Mouse (Mus musculus) neural tube, embryonic 10.5 days (tissue): ENCODE data around the gene Btbd19.
A peak's percentile ranks its signal among the peaks of the same experiment; 100 is the strongest.

Experiments
- DNase-seq: peaks from one replicate; pipeline ENCODE4 v3.0.0-alpha.2; 2017; ENCODE audit warnings: low spot score; ENCODE audit errors: extremely low spot score

The Btbd19 gene

GRCm38 (mm10) chr4:117125348-117125909, at the start of gene Btbd19:
TSS of gene Btbd19 (minus strand) at chr4:117125725.
- peak; percentile 25 for DNase-seq

GRCm38 (mm10) chr4:117169936-117170335, 44.4 kb upstream of the Btbd19 start:
- DNase-seq, result no peak

- DNase-seq, result no peak
These were observed 35.7 kb upstream of the Btbd19 start for GRCm38 (mm10) chr4:117161183-117161582.

GRCm38 (mm10) chr4:117159666-117160065, 34.1 kb upstream of the Btbd19 start:
- no peak for DNase-seq

- no peak for DNase-seq
These were observed 30.8 kb upstream of the Btbd19 start for GRCm38 (mm10) chr4:117156372-117156771.

GRCm38 (mm10) chr4:117155792-117156355, 30.3 kb upstream of the Btbd19 start, which contains the start of gene Rps8:
TSS of gene Rps8 (minus strand) at chr4:117156243.
- peak; percentile 92 for DNase-seq

- DNase-seq, result no peak
These were observed 29.7 kb upstream of the Btbd19 start for GRCm38 (mm10) chr4:117155020-117155791.

GRCm38 (mm10) chr4:117152714-117153113, 27.2 kb upstream of the Btbd19 start:
- DNase-seq, result no peak

- no peak for DNase-seq
These were observed 25.9 kb upstream of the Btbd19 start for GRCm38 (mm10) chr4:117151416-117151815.

- no peak for DNase-seq
These were observed 24.7 kb upstream of the Btbd19 start for GRCm38 (mm10) chr4:117150212-117150733.

- peak; percentile 39 for DNase-seq
These were observed 24.0 kb upstream of the Btbd19 start for GRCm38 (mm10) chr4:117149291-117150211.

- DNase-seq, result no peak
These were observed 23.3 kb upstream of the Btbd19 start for GRCm38 (mm10) chr4:117148815-117149214.

- DNase-seq, result no peak
These were observed 22.7 kb upstream of the Btbd19 start for GRCm38 (mm10) chr4:117148047-117148713.

- peak; percentile 86 for DNase-seq
These were observed 20.7 kb upstream of the Btbd19 start for GRCm38 (mm10) chr4:117146176-117146575.

GRCm38 (mm10) chr4:117145248-117145647, 19.7 kb upstream of the Btbd19 start:
- no peak for DNase-seq

GRCm38 (mm10) chr4:117143023-117143422, 17.5 kb upstream of the Btbd19 start:
- DNase-seq, result no peak

GRCm38 (mm10) chr4:117140613-117141012, 15.1 kb upstream of the Btbd19 start:
- no peak for DNase-seq

- no peak for DNase-seq
These were observed 13.7 kb upstream of the Btbd19 start for GRCm38 (mm10) chr4:117139217-117139612.

- DNase-seq, result no peak
These were observed 13.0 kb upstream of the Btbd19 start for GRCm38 (mm10) chr4:117138295-117139216.

GRCm38 (mm10) chr4:117136034-117136433, 10.5 kb upstream of the Btbd19 start:
- no peak for DNase-seq
